Mouse (Mus musculus): ENCODE measurements around the gene Igfn1. TPM values are rescaled to one million over a fixed set of nuclear protein-coding genes. Genes with fewer than 3 reads are reported as not detected.

The Igfn1 gene
- polyA plus RNA-seq, 1 experiment from 2014 or later = not detected

GRCm38 (mm10) chr1:135924377-135924994, 81.7 kb downstream of the Igfn1 start:
- no peaks in the 10 kb centered on the region for H3K9me3 ChIP-seq (ENCODE audit: control insufficient read depth, low read length)
- WGBS = 92% methylated on average over 4 of the region's 5 CpGs
- no peak overlapping the region for H3K4me3 ChIP-seq (replicated peaks; ENCODE audit: low read length)
- H3K36me3 ChIP-seq (ENCODE audit: control insufficient read depth, insufficient read depth) = no peaks in the 10 kb centered on the region
- H3K27ac ChIP-seq (ENCODE audit: low read length) = no peak overlapping the region
- H3K4me2 ChIP-seq (ENCODE audit: low read length) = no peak overlapping the region
- no peak overlapping the region for H3K9ac ChIP-seq (replicated peaks; ENCODE audit: low read depth, low read length)
- H3K4me1 ChIP-seq (replicated peaks; ENCODE audit: control insufficient read depth, insufficient read depth, low read length) = peaks cover under 1% of the 10 kb centered on the region; the same call in 1 of the 2 replicates
- H3K27me3 ChIP-seq (replicated peaks; ENCODE audit: control insufficient read depth, insufficient read depth, low read length) = peaks cover 18% of the 10 kb centered on the region
- no peak for ATAC-seq

DNA sequence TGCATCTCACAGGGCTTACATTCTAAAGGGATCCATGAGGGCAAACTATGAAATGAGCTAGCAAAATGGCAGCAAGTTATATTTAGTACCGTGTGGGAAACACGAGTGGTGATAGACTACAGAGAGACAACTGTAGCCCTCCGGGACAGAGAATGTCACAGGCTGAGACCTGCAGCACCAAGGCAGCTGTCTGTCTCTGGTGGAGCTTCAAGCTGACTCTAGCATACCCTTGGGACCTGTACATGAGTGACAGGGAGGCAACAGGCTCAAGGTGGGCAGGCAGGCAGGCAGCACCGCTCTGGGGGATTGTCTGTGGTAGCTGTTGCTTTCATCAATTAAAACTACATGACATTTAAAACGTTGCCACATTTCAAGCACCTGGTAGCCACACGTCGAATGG, 82.9 kb downstream of the Igfn1 start:
- no peak for ATAC-seq
- Histone ChIP-seq H3K27me3 (replicated peaks; ENCODE audit: control insufficient read depth, insufficient read depth, low read length) (peaks cover 29% of the 10 kb centered on the region), H3K9ac (replicated peaks; ENCODE audit: low read depth, low read length) (no peak overlapping the region)

GRCm38 (mm10) chr1:135918644-135919407, 87.3 kb downstream of the Igfn1 start, which contains the start of gene Pkp1:
Pkp1 (minus strand) TSS chr1:135919207.
- Histone ChIP-seq H3K9ac (replicated peaks; ENCODE audit: low read depth, low read length) (no peak within 1 kb of the TSS), H3K27me3 (replicated peaks; ENCODE audit: control insufficient read depth, insufficient read depth, low read length) (peaks cover 56% of the 10 kb centered on the region), H3K9me3 (ENCODE audit: control insufficient read depth, low read length) (no peaks in the 10 kb centered on the region), H3K36me3 (ENCODE audit: control insufficient read depth, insufficient read depth) (no peaks in the 10 kb centered on the region), H3K27ac (ENCODE audit: low read length) (no peak within 1 kb of the TSS), H3K4me2 (ENCODE audit: low read length) (peak within 1 kb of the TSS; percentile 20; the same call in 1 of the 2 replicates), H3K4me1 (replicated peaks; ENCODE audit: control insufficient read depth, insufficient read depth, low read length) (no peaks in the 10 kb centered on the region), H3K4me3 (replicated peaks; ENCODE audit: low read length) (no peak within 1 kb of the TSS)
- WGBS = under 1% methylated on average over 64 of the region's 67 CpGs
- ATAC-seq = no peak

More for the DNA sequence above, 82.9 kb downstream of the Igfn1 start:
- no peak overlapping the region for H3K27ac ChIP-seq (ENCODE audit: low read length)
- WGBS = 82% methylated on average over 7 of the region's 7 CpGs
- H3K4me3 ChIP-seq (replicated peaks; ENCODE audit: low read length) = no peak overlapping the region
- no peak overlapping the region for H3K4me2 ChIP-seq (ENCODE audit: low read length)
- H3K4me1 ChIP-seq (replicated peaks; ENCODE audit: control insufficient read depth, insufficient read depth, low read length) = no peaks in the 10 kb centered on the region
- H3K9me3 ChIP-seq (ENCODE audit: control insufficient read depth, low read length) = no peaks in the 10 kb centered on the region
- H3K36me3 ChIP-seq (ENCODE audit: control insufficient read depth, insufficient read depth) = no peaks in the 10 kb centered on the region

DNA sequence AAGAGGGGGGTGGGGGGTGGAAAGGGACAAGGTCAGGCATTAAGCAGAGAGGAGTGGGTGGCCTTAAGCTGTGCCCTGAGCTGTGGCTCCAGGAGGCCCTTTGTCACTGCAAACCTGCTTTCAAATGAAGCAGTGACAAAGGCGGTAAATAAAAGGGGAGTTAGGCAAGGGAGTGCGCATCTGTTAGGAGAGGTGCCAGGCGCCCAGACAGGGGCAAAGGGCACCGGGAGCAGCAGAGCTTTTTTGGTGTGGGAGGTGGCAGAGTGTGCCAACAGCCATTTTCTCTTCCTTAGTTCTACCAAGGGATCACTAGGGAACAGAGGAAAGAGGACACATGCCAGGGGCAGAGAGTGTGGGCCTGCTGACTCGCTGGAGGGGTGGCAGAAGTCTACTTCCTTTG, 88.9 kb downstream of the Igfn1 start:
- no peaks in the 10 kb centered on the region for H3K36me3 ChIP-seq (ENCODE audit: control insufficient read depth, insufficient read depth)
- no peak overlapping the region for H3K4me2 ChIP-seq (ENCODE audit: low read length)
- no peak overlapping the region for H3K4me3 ChIP-seq (replicated peaks; ENCODE audit: low read length)
- no peak overlapping the region for H3K27ac ChIP-seq (ENCODE audit: low read length)
- no peak for ATAC-seq
- H3K9me3 ChIP-seq (ENCODE audit: control insufficient read depth, low read length) = no peaks in the 10 kb centered on the region
- 1% methylated on average over 5 of the region's 5 CpGs for WGBS
- H3K4me1 ChIP-seq (replicated peaks; ENCODE audit: control insufficient read depth, insufficient read depth, low read length) = no peaks in the 10 kb centered on the region
- H3K27me3 ChIP-seq (replicated peaks; ENCODE audit: control insufficient read depth, insufficient read depth, low read length) = peaks cover 56% of the 10 kb centered on the region
- no peak overlapping the region for H3K9ac ChIP-seq (replicated peaks; ENCODE audit: low read depth, low read length)

GRCm38 (mm10) chr1:135916486-135917058, 89.6 kb downstream of the Igfn1 start:
- no peak overlapping the region for H3K4me2 ChIP-seq (ENCODE audit: low read length)
- no peak for ATAC-seq
- no peak overlapping the region for H3K9ac ChIP-seq (replicated peaks; ENCODE audit: low read depth, low read length)
- peaks cover 51% of the 10 kb centered on the region for H3K27me3 ChIP-seq (replicated peaks; ENCODE audit: control insufficient read depth, insufficient read depth, low read length)
- H3K27ac ChIP-seq (ENCODE audit: low read length) = no peak overlapping the region
- H3K4me3 ChIP-seq (replicated peaks; ENCODE audit: low read length) = no peak overlapping the region
- 22% methylated on average over 5 of the region's 5 CpGs for WGBS
- no peaks in the 10 kb centered on the region for H3K4me1 ChIP-seq (replicated peaks; ENCODE audit: control insufficient read depth, insufficient read depth, low read length)
- H3K9me3 ChIP-seq (ENCODE audit: control insufficient read depth, low read length) = no peaks in the 10 kb centered on the region
- H3K36me3 ChIP-seq (ENCODE audit: control insufficient read depth, insufficient read depth) = no peaks in the 10 kb centered on the region

DNA sequence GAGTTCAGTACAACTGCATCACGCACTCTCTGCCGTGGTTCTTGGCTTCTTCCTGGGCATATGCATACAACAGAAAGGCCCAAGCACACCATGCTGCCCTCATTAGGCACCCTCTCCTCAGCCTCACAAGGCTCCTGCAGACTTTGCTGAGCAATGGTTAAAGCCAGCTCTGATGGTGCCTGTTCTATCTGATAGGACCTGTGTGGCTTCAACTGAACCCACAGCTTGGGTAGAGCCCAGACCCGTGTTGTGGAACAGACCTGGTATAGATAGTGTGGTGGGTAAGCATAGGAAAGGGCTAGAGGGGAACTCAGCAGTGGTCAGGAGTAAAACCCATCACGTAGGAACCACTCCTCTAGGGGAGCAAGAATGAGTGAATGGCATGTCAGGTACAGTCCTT, 92.5 kb downstream of the Igfn1 start:
- Histone ChIP-seq H3K4me3 (replicated peaks; ENCODE audit: low read length) (no peak overlapping the region), H3K36me3 (ENCODE audit: control insufficient read depth, insufficient read depth) (no peaks in the 10 kb centered on the region), H3K27ac (ENCODE audit: low read length) (no peak overlapping the region), H3K27me3 (replicated peaks; ENCODE audit: control insufficient read depth, insufficient read depth, low read length) (peaks cover 37% of the 10 kb centered on the region), H3K4me2 (ENCODE audit: low read length) (no peak overlapping the region), H3K4me1 (replicated peaks; ENCODE audit: control insufficient read depth, insufficient read depth, low read length) (no peaks in the 10 kb centered on the region), H3K9ac (replicated peaks; ENCODE audit: low read depth, low read length) (no peak overlapping the region), H3K9me3 (ENCODE audit: control insufficient read depth, low read length) (no peaks in the 10 kb centered on the region)
- 77% methylated on average over 4 of the region's 4 CpGs for WGBS
- no peak for ATAC-seq

GRCm38 (mm10) chr1:135909381-135909780, 96.8 kb downstream of the Igfn1 start:
- no peaks in the 10 kb centered on the region for H3K4me1 ChIP-seq (replicated peaks; ENCODE audit: control insufficient read depth, insufficient read depth, low read length)
- H3K4me2 ChIP-seq (ENCODE audit: low read length) = no peak overlapping the region
- no peak overlapping the region for H3K27ac ChIP-seq (ENCODE audit: low read length)
- no peak overlapping the region for H3K9ac ChIP-seq (replicated peaks; ENCODE audit: low read depth, low read length)
- H3K9me3 ChIP-seq (ENCODE audit: control insufficient read depth, low read length) = no peaks in the 10 kb centered on the region
- H3K36me3 ChIP-seq (ENCODE audit: control insufficient read depth, insufficient read depth) = no peaks in the 10 kb centered on the region
- no peak overlapping the region for H3K4me3 ChIP-seq (replicated peaks; ENCODE audit: low read length)
- WGBS = 0% methylated on average over 6 of the region's 6 CpGs
- ATAC-seq = no peak
- peaks cover 5% of the 10 kb centered on the region for H3K27me3 ChIP-seq (replicated peaks; ENCODE audit: control insufficient read depth, insufficient read depth, low read length)

DNA sequence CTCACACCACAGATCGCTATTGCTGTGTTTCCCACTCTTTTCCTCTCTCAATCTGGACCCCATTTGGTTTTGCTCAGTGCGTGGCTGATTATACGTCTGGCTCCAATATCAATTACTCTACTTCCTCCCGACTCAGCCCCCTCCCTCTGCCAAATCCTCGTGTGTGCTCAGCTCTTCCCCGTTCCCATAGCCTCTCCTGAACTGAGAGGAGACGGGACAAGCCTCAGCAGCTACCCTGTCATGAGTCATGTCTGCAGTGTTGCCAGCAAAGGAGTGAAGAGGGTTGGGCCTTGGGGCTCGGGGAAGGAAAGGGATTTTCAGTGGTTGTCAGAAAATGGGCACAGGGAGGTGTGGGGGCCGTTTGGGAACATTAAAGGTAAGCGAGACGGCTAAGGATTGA, 99.4 kb downstream of the Igfn1 start:
- WGBS = 58% methylated on average over 11 of the region's 11 CpGs
- H3K27ac ChIP-seq (ENCODE audit: low read length) = no peak overlapping the region
- H3K4me3 ChIP-seq (replicated peaks; ENCODE audit: low read length) = no peak overlapping the region
- H3K9me3 ChIP-seq (ENCODE audit: control insufficient read depth, low read length) = no peaks in the 10 kb centered on the region
- H3K36me3 ChIP-seq (ENCODE audit: control insufficient read depth, insufficient read depth) = no peaks in the 10 kb centered on the region
- H3K27me3 ChIP-seq (replicated peaks; ENCODE audit: control insufficient read depth, insufficient read depth, low read length) = peaks cover 5% of the 10 kb centered on the region
- H3K4me1 ChIP-seq (replicated peaks; ENCODE audit: control insufficient read depth, insufficient read depth, low read length) = no peaks in the 10 kb centered on the region
- H3K4me2 ChIP-seq (ENCODE audit: low read length) = 0 out of 2 replicates have a peak overlapping the region, but pooled peaks have one; percentile 16
- no peak overlapping the region for H3K9ac ChIP-seq (replicated peaks; ENCODE audit: low read depth, low read length)
- peak; percentile 52; the same call in 1 of the 2 replicates for ATAC-seq

Data from forebrain, embryonic 16.5 days (tissue).